Comparison of ENCODE assay signal across 8 mouse cellular contexts in the genomic region with DNA sequence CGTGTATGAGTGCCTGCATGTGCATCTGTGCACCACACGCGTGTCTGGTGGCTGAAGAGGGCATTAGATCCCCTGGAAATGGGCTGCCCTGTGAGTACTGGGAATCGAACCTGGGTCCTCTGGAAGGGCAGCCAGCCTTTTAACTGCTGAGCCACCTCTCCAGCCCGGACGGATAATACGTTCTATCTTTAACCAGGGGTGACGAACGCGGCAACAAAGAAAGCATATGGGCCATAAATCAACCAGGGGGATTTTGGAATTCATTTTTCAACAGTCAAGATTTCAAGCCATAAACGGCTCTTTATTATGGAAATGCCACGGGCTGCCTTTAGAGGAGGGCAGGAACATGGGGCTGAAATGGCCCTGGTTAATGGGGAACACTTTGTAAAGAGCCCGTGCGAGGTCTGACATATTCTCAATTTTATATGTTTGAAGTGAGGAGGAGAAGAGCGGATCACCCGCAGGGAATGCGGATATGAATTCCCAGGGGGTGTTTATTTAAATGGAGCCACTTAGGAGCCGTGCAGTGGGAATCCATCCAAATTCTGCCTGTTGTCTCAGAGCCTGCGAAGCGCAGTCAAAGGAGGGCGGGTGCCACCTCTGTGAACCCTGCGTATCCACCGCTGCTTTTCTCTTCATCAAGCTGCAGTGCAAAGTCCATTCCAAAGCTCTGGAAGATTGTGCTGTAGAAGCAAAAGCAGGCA.
DNase-seq lines count a peak whose midpoint lies in the region; ATAC-seq and TF ChIP-seq lines count a peak whose summit lies in the region.

No protein-coding gene starts in this region.

- 23% methylated on average over 23 of the region's 23 CpGs for WGBS in hindbrain, postnatal 0 days
- 33% methylated on average over 23 of the region's 23 CpGs for WGBS in lung, embryonic 15.5 days
- 35% methylated on average over 23 of the region's 23 CpGs for WGBS in stomach, postnatal 0 days

- H3K9ac ChIP-seq in hindbrain, postnatal 0 days (replicated peaks; ENCODE audit: low read length) = no peak overlapping the region
- no peak overlapping the region for H3K9ac ChIP-seq in lung, embryonic 15.5 days
- H3K9ac ChIP-seq in stomach, postnatal 0 days (ENCODE audit: low read length) = no peak overlapping the region

- no peak for ATAC-seq in hindbrain, postnatal 0 days
- peak; percentile 74; the same call in 1 of the 2 replicates for ATAC-seq in lung, embryonic 15.5 days (ENCODE audit: borderline replicate concordance, extremely low read depth, low FRiP score, low TSS enrichment)
- ATAC-seq in stomach, postnatal 0 days (ENCODE audit: low FRiP score, low TSS enrichment) = peak; percentile 38; the same call in 1 of the 2 replicates

- H3K9me3 ChIP-seq in hindbrain, postnatal 0 days (ENCODE audit: low read length) = no peaks in the 10 kb centered on the region
- no peaks in the 10 kb centered on the region for H3K9me3 ChIP-seq in lung, embryonic 15.5 days
- no peaks in the 10 kb centered on the region for H3K9me3 ChIP-seq in stomach, postnatal 0 days (ENCODE audit: control insufficient read depth, low read length)

- TF ChIP-seq CTCF in hindbrain, postnatal 0 days (IDR thresholded peaks at IDR 0.05; ENCODE audit: low read depth) = no peak
- no peak for TF ChIP-seq CTCF in stomach, postnatal 0 days (IDR thresholded peaks at IDR 0.05; ENCODE audit: low read depth)

- peak; percentile 39 for DNase-seq in right cerebral cortex, postnatal 14 days
- no peak for DNase-seq in right cerebral cortex, adult 2 months (ENCODE audit: low spot score in 2 of 2)
- DNase-seq in hindbrain, postnatal 0 days (ENCODE audit: low spot score) = peak; percentile 66
- DNase-seq in stomach, postnatal 0 days (ENCODE audit: low spot score) = peak; percentile 43
- DNase-seq in frontal cortex, postnatal 10 days (ENCODE audit: low spot score in 2 of 2) = no peak
- no peak for DNase-seq in cerebellum, adult 9-11 months
- DNase-seq in cerebellum, adult 8-10 months = no peak

- no peak overlapping the region for H3K27ac ChIP-seq in hindbrain, postnatal 0 days
- no peak overlapping the region for H3K27ac ChIP-seq in lung, embryonic 15.5 days
- H3K27ac ChIP-seq in stomach, postnatal 0 days (replicated peaks) = 0 out of 2 replicates have a peak overlapping the region, but pooled peaks have one; percentile 13

- TF ChIP-seq EP300 in stomach, postnatal 0 days (optimal IDR thresholded peaks at IDR 0.05) = no peak

- H3K4me3 ChIP-seq in hindbrain, postnatal 0 days (ENCODE audit: low read length) = no peak overlapping the region
- no peak overlapping the region for H3K4me3 ChIP-seq in lung, embryonic 15.5 days
- no peak overlapping the region for H3K4me3 ChIP-seq in stomach, postnatal 0 days (ENCODE audit: low read depth, low read length)

- H3K4me1 ChIP-seq in hindbrain, postnatal 0 days (ENCODE audit: insufficient read depth, low read length) = no peaks in the 10 kb centered on the region
- H3K4me1 ChIP-seq in lung, embryonic 15.5 days = peaks cover 11% of the 10 kb centered on the region
- H3K4me1 ChIP-seq in stomach, postnatal 0 days (replicated peaks; ENCODE audit: control insufficient read depth, insufficient read depth) = peaks cover 2% of the 10 kb centered on the region; the same call in 1 of the 2 replicates

- H3K4me2 ChIP-seq in hindbrain, postnatal 0 days (ENCODE audit: low read depth, low read length) = no peak overlapping the region
- peak overlapping the region; percentile 18 for H3K4me2 ChIP-seq in lung, embryonic 15.5 days
- 0 out of 2 replicates have a peak overlapping the region, but pooled peaks have one; percentile 5 for H3K4me2 ChIP-seq in stomach, postnatal 0 days (replicated peaks; ENCODE audit: low read depth)

- peaks cover 4% of the 10 kb centered on the region; the same call in 1 of the 2 replicates for H3K27me3 ChIP-seq in hindbrain, postnatal 0 days (ENCODE audit: insufficient read depth, low read length)
- H3K27me3 ChIP-seq in lung, embryonic 15.5 days = peaks cover 8% of the 10 kb centered on the region; the same call in 1 of the 2 replicates
- H3K27me3 ChIP-seq in stomach, postnatal 0 days (ENCODE audit: control insufficient read depth, insufficient read depth, low read length) = no peaks in the 10 kb centered on the region

- no peaks in the 10 kb centered on the region for H3K36me3 ChIP-seq in hindbrain, postnatal 0 days (ENCODE audit: insufficient read depth, low read length)
- H3K36me3 ChIP-seq in lung, embryonic 15.5 days = no peaks in the 10 kb centered on the region
- no peaks in the 10 kb centered on the region for H3K36me3 ChIP-seq in stomach, postnatal 0 days (ENCODE audit: control insufficient read depth, insufficient read depth, low read length)

Comparison
In these comparisons a context has a peak if more than half of its experiments do, and no peak if none do; other contexts are left out.
1. DNase-seq: peak in right cerebral cortex, postnatal 14 days (single experiment), hindbrain, postnatal 0 days (single experiment) and stomach, postnatal 0 days (single experiment); none in right cerebral cortex, adult 2 months (0 of 2), frontal cortex, postnatal 10 days (0 of 2), cerebellum, adult 9-11 months (single experiment) and cerebellum, adult 8-10 months (single experiment).